Mouse (Mus musculus): Measurements from ENCODE around the gene Sp4. TPM values are rescaled to one million over a fixed set of nuclear protein-coding genes. Genes with fewer than 3 reads are reported as not detected.
A peak's percentile ranks its signal among the peaks of the same experiment; 100 is the strongest.

Gene Sp4
- total and polyA plus RNA-seq, 3 experiments: 4.2 to 6.6 (median 5.7) TPM

DNA sequence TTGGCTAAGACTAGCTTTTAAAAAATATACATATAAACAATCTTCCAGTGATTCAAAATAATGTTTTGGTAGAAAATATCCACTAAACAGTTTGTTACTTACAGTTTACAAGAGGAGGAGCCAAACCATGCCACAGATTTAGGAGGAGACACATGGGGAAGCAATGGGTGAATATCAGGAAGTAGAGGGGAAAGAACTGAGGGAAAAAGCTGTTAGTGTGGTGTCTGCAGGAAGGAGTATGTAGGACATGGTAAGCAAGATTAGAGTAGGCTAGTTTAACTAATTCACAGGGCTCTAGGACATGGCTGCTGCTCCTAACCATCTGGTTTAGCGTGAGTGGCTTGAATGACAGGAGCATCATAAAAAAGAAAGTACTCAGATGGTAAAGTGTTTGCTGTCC lies 19.3 kb downstream of the Sp4 start:
- Histone ChIP-seq H3K27me3 (replicated peaks) (no peaks in the 10 kb centered on the region), H3K4me3 (replicated peaks in 1 of 3; ENCODE audit: low read depth in 2 of 3, low read length in 2 of 3, poor library complexity in 1 of 3) (no peak overlapping the region), H3K9ac (ENCODE audit: insufficient read depth, low read depth) (no peak overlapping the region), H3K9me3 (replicated peaks; ENCODE audit: low read length) (no peaks in the 10 kb centered on the region), H3K36me3 (replicated peaks in 1 of 2; ENCODE audit: control insufficient read depth in 1 of 2, insufficient read depth in 1 of 2, low read length in 1 of 2) (no peaks in the 10 kb centered on the region), H3K4me2 (ENCODE audit: insufficient read depth, low read depth, poor library complexity, severe bottlenecking) (no peak overlapping the region), H3K4me1 (ENCODE audit: control insufficient read depth in 1 of 2, insufficient read depth in 2 of 2) (peaks cover 0 to 3% of the 10 kb centered on the region in 2 experiments; a peak in 1 of 4 replicates), H3K79me2 (replicated peaks; ENCODE audit: control insufficient read depth, extremely low read depth, insufficient read depth, poor library complexity, severe bottlenecking) (no peaks in the 10 kb centered on the region), H3K27ac (ENCODE audit: insufficient read depth, low read depth) (no peak overlapping the region)
- dilution Hi-C loops (cut with MboI; ENCODE audit: extremely low pct_ligation_motif_present, extremely low pct_unique_long_range_greater_than_20kb, low sequenced_read_pairs): no loop called here
- no peak for DNase-seq (ENCODE audit: extremely low read depth)
- in situ Hi-C loops (cut with MboI; ENCODE audit: low pct_ligation_motif_present, low pct_unique_long_range_greater_than_20kb, low sequenced_read_pairs): no loop called here
- TF ChIP-seq KAT2A (IDR thresholded peaks at IDR 0.05; ENCODE audit: insufficient replicate concordance, low read length): no peak
- no peak for TF ChIP-seq ZMIZ1 (IDR thresholded peaks at IDR 0.05; ENCODE audit: low read depth, low read length)
- no peak for TF ChIP-seq CHD1 (IDR thresholded peaks at IDR 0.05; ENCODE audit: low read depth, low read length)
- no peak for TF ChIP-seq MEF2A (IDR thresholded peaks at IDR 0.05; ENCODE audit: borderline replicate concordance, low read depth, low read length)
- no peak for TF ChIP-seq ZNF384 (IDR thresholded peaks at IDR 0.05; ENCODE audit: low read depth, low read length)
- no peak for TF ChIP-seq EP300 (IDR thresholded peaks at IDR 0.05; ENCODE audit: low read length)
- no peak for TF ChIP-seq CHD2 (IDR thresholded peaks at IDR 0.05; ENCODE audit: low read length)

DNA sequence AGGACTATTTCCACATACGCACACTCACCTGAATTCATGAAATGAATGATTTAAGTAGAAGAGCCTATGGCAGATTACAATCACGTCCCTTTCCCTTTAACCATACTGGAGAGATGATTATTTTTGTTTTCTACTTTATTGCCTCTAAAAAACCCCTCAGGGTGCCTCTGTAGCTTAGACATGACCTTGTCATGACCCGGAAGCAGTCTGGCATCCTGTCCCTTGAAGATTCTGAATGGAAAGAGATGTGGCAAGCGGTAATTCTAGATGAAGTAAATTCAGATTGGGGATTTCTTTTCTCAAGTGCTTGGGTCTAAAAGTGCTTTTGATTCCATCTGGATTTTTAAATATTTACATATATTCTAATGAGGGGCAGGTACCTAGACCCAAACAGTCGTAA lies 24.9 kb downstream of the Sp4 start:
- Histone ChIP-seq H3K27ac (ENCODE audit: insufficient read depth, low read depth) (no peak overlapping the region), H3K4me1 (ENCODE audit: control insufficient read depth in 1 of 2, insufficient read depth in 2 of 2) (peaks cover 0 to 11% of the 10 kb centered on the region in 2 experiments; a peak in 1 of 4 replicates), H3K4me2 (ENCODE audit: insufficient read depth, low read depth, poor library complexity, severe bottlenecking) (no peak overlapping the region), H3K9ac (ENCODE audit: insufficient read depth, low read depth) (no peak overlapping the region), H3K4me3 (replicated peaks in 1 of 3; ENCODE audit: low read depth in 2 of 3, low read length in 2 of 3, poor library complexity in 1 of 3) (no peak overlapping the region), H3K36me3 (replicated peaks in 1 of 2; ENCODE audit: control insufficient read depth in 1 of 2, insufficient read depth in 1 of 2, low read length in 1 of 2) (no peaks in the 10 kb centered on the region), H3K79me2 (replicated peaks; ENCODE audit: control insufficient read depth, extremely low read depth, insufficient read depth, poor library complexity, severe bottlenecking) (no peaks in the 10 kb centered on the region), H3K9me3 (replicated peaks; ENCODE audit: low read length) (no peaks in the 10 kb centered on the region), H3K27me3 (replicated peaks) (no peaks in the 10 kb centered on the region)
- in situ Hi-C loops (cut with MboI; ENCODE audit: low pct_ligation_motif_present, low pct_unique_long_range_greater_than_20kb, low sequenced_read_pairs) (no loop called here), dilution Hi-C loops (cut with MboI; ENCODE audit: extremely low pct_ligation_motif_present, extremely low pct_unique_long_range_greater_than_20kb, low sequenced_read_pairs) (no loop called here)
- DNase-seq (ENCODE audit: extremely low read depth): peak; percentile 35
- no peak for TF ChIP-seq USF2 (conservative IDR thresholded peaks at IDR 0.05; ENCODE audit: low read depth, low read length)
- TF ChIP-seq HCFC1 (IDR thresholded peaks at IDR 0.05; ENCODE audit: low read depth, low read length): peak; percentile 26; the same call in 1 of the 2 replicates

GRCm38 (mm10) chr12:118264905-118265304 lies 36.3 kb downstream of the Sp4 start:
- in situ Hi-C loops (cut with MboI; ENCODE audit: low pct_ligation_motif_present, low pct_unique_long_range_greater_than_20kb, low sequenced_read_pairs) (no loop called here), dilution Hi-C loops (cut with MboI; ENCODE audit: extremely low pct_ligation_motif_present, extremely low pct_unique_long_range_greater_than_20kb, low sequenced_read_pairs) (no loop called here)
- no peaks in the 10 kb centered on the region for H3K9me3 ChIP-seq (replicated peaks; ENCODE audit: low read length)
- no peak overlapping the region for H3K4me2 ChIP-seq (ENCODE audit: insufficient read depth, low read depth, poor library complexity, severe bottlenecking)
- H3K36me3 ChIP-seq (replicated peaks in 1 of 2; ENCODE audit: control insufficient read depth in 1 of 2, insufficient read depth in 1 of 2, low read length in 1 of 2): peaks cover 0 to 4% of the 10 kb centered on the region in 2 experiments
- DNase-seq (ENCODE audit: extremely low read depth): no peak
- no peaks in the 10 kb centered on the region for H3K79me2 ChIP-seq (replicated peaks; ENCODE audit: control insufficient read depth, extremely low read depth, insufficient read depth, poor library complexity, severe bottlenecking)
- H3K4me3 ChIP-seq (replicated peaks in 1 of 3; ENCODE audit: low read depth in 2 of 3, low read length in 2 of 3, poor library complexity in 1 of 3): no peak overlapping the region
- TF ChIP-seq ZNF384 (IDR thresholded peaks at IDR 0.05; ENCODE audit: low read depth, low read length) (no peak), RCOR1 (conservative IDR thresholded peaks at IDR 0.05; ENCODE audit: low read depth, low read length) (no peak), SIN3A (IDR thresholded peaks at IDR 0.05; ENCODE audit: low read length) (no peak), ZC3H11A (IDR thresholded peaks at IDR 0.05; ENCODE audit: low read depth, low read length) (no peak), ZKSCAN1 (IDR thresholded peaks at IDR 0.05; ENCODE audit: borderline replicate concordance, low read depth, low read length) (no peak), USF1 (IDR thresholded peaks at IDR 0.05; ENCODE audit: low read depth, low read length) (no peak), CHD1 (IDR thresholded peaks at IDR 0.05; ENCODE audit: low read depth, low read length) (no peak), GABPA (IDR thresholded peaks at IDR 0.05; ENCODE audit: insufficient replicate concordance, low read depth, low read length) (no peak), JUND (conservative IDR thresholded peaks at IDR 0.05; ENCODE audit: low read depth, low read length) (no peak), MXI1 (IDR thresholded peaks at IDR 0.05; ENCODE audit: low read depth, low read length) (no peak)
- H3K4me1 ChIP-seq (ENCODE audit: control insufficient read depth in 1 of 2, insufficient read depth in 2 of 2): no peaks in the 10 kb centered on the region
- H3K27me3 ChIP-seq (replicated peaks): no peaks in the 10 kb centered on the region
- H3K27ac ChIP-seq (ENCODE audit: insufficient read depth, low read depth): no peak overlapping the region
- H3K9ac ChIP-seq (ENCODE audit: insufficient read depth, low read depth): no peak overlapping the region
